Mouse (Mus musculus) ZHBTc4 (cell line): ENCODE data around the gene Otud7b.

Experiments used
- DNase-seq: peaks from one replicate; pipeline ENCODE4 v3.0.0-alpha.2; 2011; ENCODE audit warnings: low read depth, low spot score

Gene Otud7b

DNA sequence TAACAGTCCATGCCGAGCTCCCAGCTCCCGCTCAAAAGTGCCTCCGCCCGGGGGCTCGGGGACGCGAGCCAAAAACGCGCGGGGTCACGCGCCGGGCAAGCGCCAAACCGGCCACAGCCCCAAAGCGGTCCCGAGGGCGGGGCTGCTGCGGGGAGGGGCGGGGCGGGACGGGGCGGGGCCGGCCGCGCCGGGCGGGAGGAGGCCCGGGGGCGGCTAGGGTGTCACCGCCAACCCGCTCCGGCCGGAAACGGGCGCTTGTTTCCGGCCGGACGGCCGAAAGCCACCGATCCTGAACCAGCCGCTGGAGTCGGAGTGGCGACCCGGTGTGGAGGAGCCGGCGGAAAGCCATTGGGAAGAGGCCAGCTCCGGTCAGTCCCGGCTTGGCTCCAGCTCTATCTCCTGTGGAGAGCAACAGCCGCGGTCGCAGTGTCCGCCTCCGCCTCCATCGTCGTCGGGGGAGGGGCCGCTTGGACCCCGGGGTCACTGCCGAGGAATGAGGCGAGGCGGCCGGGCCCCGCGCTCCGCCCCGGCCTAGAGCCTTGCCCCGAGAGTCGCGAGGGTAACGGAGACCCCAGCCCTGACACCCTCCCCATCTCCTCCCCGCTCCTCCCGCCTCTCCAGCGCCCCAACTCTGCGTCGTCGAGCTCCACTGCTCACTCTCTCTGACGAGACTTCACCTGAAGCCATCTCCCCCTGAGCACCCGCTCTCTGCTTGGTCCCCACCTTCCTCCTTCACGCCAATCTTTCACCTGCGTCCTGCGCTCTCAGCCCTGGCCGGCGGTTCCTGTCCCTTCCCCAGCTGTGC is at the start of gene Otud7b:
Otud7b (plus strand) TSS at position 267 of the 805 bp plus-strand sequence.
- DNase-seq: peak; percentile 91

GRCm38 (mm10) chr3:96055294-96055693 is 49.0 kb upstream of the Otud7b start:
- no peak for DNase-seq

DNA sequence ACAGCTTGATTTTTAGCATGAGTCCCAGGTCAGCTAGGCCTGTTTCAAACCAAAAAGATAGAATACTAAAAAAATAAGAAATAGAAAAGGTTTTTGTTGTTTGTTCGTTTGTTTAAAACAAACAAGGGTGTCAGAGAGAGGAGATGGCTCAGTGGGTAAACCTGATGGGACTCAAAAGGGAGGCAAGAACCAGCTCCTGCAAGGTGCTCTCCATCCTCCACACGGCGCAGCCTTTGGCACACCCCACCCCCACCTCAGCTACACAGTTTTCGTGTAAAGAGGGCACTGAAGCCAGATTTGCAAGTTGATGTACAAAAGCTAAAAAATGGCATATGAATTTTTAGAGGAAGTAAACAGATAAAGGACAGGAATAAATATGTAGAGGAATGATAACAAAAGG is 48.3 kb upstream of the Otud7b start:
- DNase-seq: no peak

- DNase-seq: peak; percentile 96
Measured at GRCm38 (mm10) chr3:96057747-96058204, 46.6 kb upstream of the Otud7b start.

- DNase-seq: peak; percentile 77
Measured at GRCm38 (mm10) chr3:96058231-96058896, 46.0 kb upstream of the Otud7b start, which contains the start of gene Vps45. Gene Vps45, minus strand, starts transcription at chr3:96058466.

DNA sequence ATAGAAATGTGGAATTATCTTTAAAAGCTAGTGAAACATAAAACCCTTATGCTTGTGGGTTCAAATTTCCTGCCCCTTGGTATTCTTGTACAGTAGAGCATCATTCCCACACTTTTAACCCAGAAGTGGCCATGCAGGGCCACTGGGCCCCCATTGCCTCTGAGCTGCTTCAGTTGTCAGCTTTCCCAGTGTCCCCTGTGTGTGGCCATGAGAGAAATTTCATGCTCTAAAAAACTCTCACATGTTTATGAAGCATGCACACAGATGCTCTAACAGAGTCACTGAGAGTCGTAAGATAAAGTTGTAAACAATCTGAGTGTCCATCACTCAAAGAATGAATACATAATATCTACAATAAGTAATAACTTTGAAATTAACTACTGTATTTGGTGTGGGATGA is 44.2 kb upstream of the Otud7b start:
- DNase-seq: no peak

- no peak for DNase-seq
Measured at GRCm38 (mm10) chr3:96063299-96063698, 41.0 kb upstream of the Otud7b start.

GRCm38 (mm10) chr3:96064217-96064616 is 40.1 kb upstream of the Otud7b start:
- DNase-seq: no peak

DNA sequence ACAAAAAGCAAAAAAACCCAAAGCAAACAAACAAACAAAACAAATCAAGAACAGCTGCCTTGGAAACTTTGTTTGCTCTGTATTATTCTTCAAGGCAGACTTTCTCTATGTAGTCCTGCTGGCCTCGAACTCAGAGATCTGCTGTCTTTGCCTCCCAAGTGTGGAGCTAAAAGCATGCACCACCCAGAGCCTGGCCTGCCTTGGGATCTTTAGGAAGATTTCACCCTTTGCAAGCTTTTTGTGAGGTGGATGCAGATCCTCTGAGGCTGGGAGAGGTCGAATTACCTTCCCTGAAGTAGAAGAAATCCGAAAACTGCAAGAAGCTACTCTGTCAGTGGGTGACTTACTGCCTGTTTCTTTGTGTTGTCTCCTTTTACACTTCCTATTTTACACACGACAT is 39.2 kb upstream of the Otud7b start:
- no peak for DNase-seq

- peak; percentile 86 for DNase-seq
Measured at GRCm38 (mm10) chr3:96065754-96066375, 38.5 kb upstream of the Otud7b start.

DNA sequence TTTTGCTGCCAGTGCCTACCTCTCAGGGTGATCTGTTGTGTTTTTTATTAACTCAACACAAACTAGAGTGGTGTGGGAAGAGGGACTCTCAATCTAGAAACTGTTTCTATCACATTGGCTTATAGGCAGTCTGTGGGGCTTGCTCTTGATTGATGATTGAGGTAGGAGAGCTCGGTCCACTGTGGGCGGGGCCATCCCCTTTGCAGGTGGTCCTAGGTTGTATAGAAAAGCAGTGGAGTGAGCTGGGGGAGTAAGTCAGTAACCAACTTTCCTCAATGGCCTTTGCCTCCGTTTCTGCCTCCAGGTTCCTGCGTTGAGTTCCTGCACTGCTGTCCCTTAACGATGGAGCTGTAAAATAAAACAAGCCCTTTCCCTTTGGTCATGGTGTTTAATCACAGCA is 37.6 kb upstream of the Otud7b start:
- no peak for DNase-seq

- DNase-seq: no peak
Measured at GRCm38 (mm10) chr3:96069046-96069445, 35.3 kb upstream of the Otud7b start.

GRCm38 (mm10) chr3:96069542-96069941 is 34.8 kb upstream of the Otud7b start:
- peak; percentile 51 for DNase-seq

DNA sequence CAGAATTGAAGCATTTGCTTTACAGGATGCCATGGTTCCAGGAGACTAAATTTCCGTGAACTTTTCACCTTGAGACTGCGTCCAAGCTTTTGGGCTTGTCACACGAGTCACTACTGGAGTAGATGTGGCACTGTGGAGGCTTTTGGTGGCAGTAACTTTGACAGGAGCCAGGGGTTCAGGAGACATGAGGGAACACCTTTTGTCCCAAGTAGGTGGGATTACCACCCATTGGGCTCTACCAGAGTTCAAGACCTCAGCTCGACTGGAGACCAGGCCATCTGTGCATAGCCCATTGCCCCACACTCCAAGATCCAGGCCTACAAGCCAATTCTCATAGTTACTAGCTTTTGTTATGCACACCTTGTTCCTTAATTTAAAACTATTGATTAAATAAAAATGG is 34.1 kb upstream of the Otud7b start:
- no peak for DNase-seq

- DNase-seq: no peak
Measured at GRCm38 (mm10) chr3:96072921-96073486, 31.3 kb upstream of the Otud7b start.

GRCm38 (mm10) chr3:96078066-96078465 is 26.3 kb upstream of the Otud7b start:
- no peak for DNase-seq

- DNase-seq: no peak
Measured at GRCm38 (mm10) chr3:96078711-96079110, 25.6 kb upstream of the Otud7b start.

DNA sequence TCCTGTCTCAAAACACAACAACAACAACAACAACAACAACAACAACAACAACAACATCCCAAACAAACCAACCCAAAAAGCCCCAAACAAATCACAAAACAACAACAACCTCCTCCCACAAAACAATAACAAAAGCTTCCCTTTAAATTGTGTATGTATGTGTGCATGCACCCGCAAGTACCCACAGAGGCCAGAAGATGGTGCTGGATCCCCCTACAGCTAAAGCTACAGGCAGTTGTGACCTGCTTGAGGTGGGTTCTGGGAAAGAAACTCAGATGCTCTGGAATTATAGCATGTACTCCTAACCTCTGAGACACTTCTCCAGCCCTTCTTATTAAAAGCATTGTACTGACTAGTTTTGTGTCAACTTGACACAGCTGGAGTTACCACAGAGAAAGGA is 23.3 kb upstream of the Otud7b start:
- peak; percentile 76 for DNase-seq

DNA sequence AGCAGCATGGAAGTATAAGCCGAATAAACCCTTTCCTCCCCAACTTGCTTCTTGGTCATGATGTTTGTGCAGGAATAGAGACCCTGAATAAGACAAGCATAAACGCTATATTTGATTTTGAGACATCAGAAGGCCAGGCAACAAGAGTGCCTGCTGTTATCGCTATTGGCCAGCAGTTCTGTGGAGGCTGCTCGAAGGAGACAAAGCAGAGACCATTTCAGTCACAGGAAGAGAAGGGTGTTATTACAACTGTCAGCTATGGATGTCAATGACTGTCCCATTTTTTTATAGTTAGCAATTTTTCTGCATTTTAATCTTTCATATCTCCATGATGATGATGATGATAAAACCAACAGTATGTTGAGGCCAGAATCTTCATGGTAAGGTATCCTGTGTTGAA is 22.7 kb upstream of the Otud7b start:
- no peak for DNase-seq

DNA sequence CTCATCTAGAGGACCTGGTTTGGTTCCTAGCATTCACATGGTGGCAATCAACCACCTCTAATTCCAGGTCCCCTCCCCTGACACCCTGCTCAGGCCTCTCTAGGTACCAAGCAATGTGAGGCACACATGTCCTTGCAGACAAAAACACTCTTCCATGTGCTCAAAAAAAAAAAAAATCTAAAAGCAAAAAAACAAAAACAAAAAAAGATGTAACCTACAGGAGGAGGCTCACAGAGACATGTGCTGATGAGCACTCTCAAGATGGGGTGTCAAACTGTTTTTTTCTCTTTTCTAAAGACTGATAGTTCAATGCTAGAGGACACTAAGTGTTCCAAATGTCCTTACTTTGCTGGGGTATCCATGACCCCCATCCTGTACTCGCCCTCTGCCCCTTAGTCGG is 22.2 kb upstream of the Otud7b start:
- DNase-seq: no peak

- DNase-seq: no peak
Measured at GRCm38 (mm10) chr3:96082714-96083508, 21.4 kb upstream of the Otud7b start.
